Mouse (Mus musculus): ENCODE results near the gene Edc3. TPM values are rescaled to one million over a fixed set of nuclear protein-coding genes. Genes with fewer than 3 reads are reported as not detected.

Edc3 gene
- total RNA-seq, 2 experiments from 2014 or later, result 3.7 to 5.5 TPM

DNA sequence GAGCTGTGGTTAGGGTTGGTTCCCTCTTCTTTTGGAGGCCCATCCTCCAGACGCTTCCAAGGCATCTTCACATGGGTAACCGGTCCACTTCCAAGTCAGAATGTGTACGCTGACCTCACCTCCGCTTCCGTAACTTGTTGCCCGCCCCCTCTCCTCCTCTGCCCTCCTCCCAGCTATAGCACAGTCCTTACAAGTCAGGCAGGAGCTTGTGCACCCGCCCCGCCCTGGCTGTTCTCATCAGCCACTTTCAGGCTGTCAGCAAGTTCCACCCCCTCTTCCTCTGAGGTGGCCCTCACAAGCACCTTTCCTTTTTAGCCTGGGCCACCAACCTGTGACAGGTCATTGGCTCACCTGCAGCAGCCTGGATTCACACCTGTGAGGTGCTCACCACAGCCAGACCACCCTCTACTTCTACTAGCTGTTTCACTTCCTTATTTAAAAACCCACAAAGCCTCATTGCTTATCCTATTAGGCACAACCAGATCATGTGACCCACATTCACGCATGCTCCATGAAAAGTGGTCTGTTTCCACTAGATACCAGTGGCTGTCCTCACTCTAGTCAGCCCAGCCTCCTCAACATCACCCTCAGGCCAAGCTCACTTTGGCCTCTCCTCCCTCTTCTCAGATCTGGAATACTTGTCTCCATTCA is 92.1 kb downstream of the Edc3 start:
- ATAC-seq (ENCODE audit: poor library complexity, severe bottlenecking), result peak; percentile 57

Other genes with a start within 250 kb of the Edc3 start
- gene Scamp5, start 240.5 kb upstream of the Edc3 start, total RNA-seq (2015), result 0.30 and 0.33 TPM in 2 replicates
- 0.04 and 0.28 TPM in 2 replicates for gene Scamp5, start 240.5 kb upstream of the Edc3 start, total RNA-seq (2017)
- gene Rpp25, start 204.5 kb upstream of the Edc3 start, total RNA-seq (2015), result not detected in 2 replicates
- not detected in 2 replicates for gene Rpp25, start 204.5 kb upstream of the Edc3 start, total RNA-seq (2017)
- 374 and 399 TPM in 2 replicates for gene Cox5a, start 187.3 kb upstream of the Edc3 start, total RNA-seq (2015)
- 54.0 and 61.6 TPM in 2 replicates for gene Cox5a, start 187.3 kb upstream of the Edc3 start, total RNA-seq (2017)
- gene Fam219b, start 171.0 kb upstream of the Edc3 start, total RNA-seq (2015), result 5.1 and 5.4 TPM in 2 replicates
- 8.7 and 10.5 TPM in 2 replicates for gene Fam219b, start 171.0 kb upstream of the Edc3 start, total RNA-seq (2017)
- gene Mpi, start 155.8 kb upstream of the Edc3 start, total RNA-seq (2015), result 10.7 and 12.7 TPM in 2 replicates
- gene Mpi, start 155.8 kb upstream of the Edc3 start, total RNA-seq (2017), result 6.9 and 11.5 TPM in 2 replicates
- gene Scamp2, start 147.6 kb upstream of the Edc3 start, total RNA-seq (2015), result 89.5 and 90.0 TPM in 2 replicates
- gene Scamp2, start 147.6 kb upstream of the Edc3 start, total RNA-seq (2017), result 36.3 and 40.0 TPM in 2 replicates
- 8.8 and 10.0 TPM in 2 replicates for gene Ulk3, start 119.1 kb upstream of the Edc3 start, total RNA-seq (2015)
- gene Ulk3, start 119.1 kb upstream of the Edc3 start, total RNA-seq (2017), result 4.7 and 9.4 TPM in 2 replicates
- gene Cplx3, start 102.3 kb upstream of the Edc3 start, total RNA-seq (2015), result not detected in 2 replicates
- gene Cplx3, start 102.3 kb upstream of the Edc3 start, total RNA-seq (2017), result not detected in 2 replicates
- not detected in 2 replicates for gene Lman1l, start 87.8 kb upstream of the Edc3 start, total RNA-seq (2015)
- gene Lman1l, start 87.8 kb upstream of the Edc3 start, total RNA-seq (2017), result not detected in 2 replicates
- gene Csk, start 54.9 kb upstream of the Edc3 start, total RNA-seq (2015), result 88.6 and 96.7 TPM in 2 replicates
- 230 and 282 TPM in 2 replicates for gene Csk, start 54.9 kb upstream of the Edc3 start, total RNA-seq (2017)
- not detected in 2 replicates for gene Cyp1a2, start 24.8 kb upstream of the Edc3 start, total RNA-seq (2015)
- gene Cyp1a2, start 24.8 kb upstream of the Edc3 start, total RNA-seq (2017), result not detected in 2 replicates
- gene Cyp1a1, start 20.6 kb upstream of the Edc3 start, total RNA-seq (2015), result not detected in 2 replicates
- not detected in 2 replicates for gene Cyp1a1, start 20.6 kb upstream of the Edc3 start, total RNA-seq (2017)
- gene Clk3, start 57.3 kb downstream of the Edc3 start, total RNA-seq (2015), result 55.8 and 59.7 TPM in 2 replicates
- 60.0 and 91.1 TPM in 2 replicates for gene Clk3, start 57.3 kb downstream of the Edc3 start, total RNA-seq (2017)
- 23.0 and 23.7 TPM in 2 replicates for gene Arid3b, start 128.3 kb downstream of the Edc3 start, total RNA-seq (2015)
- gene Arid3b, start 128.3 kb downstream of the Edc3 start, total RNA-seq (2017), result 7.6 and 12.6 TPM in 2 replicates
- gene Ubl7, start 202.4 kb downstream of the Edc3 start, total RNA-seq (2015), result 82.3 and 95.7 TPM in 2 replicates
- 22.8 and 27.7 TPM in 2 replicates for gene Ubl7, start 202.4 kb downstream of the Edc3 start, total RNA-seq (2017)
- gene Sema7a, start 231.6 kb downstream of the Edc3 start, total RNA-seq (2015), result 1.1 and 1.4 TPM in 2 replicates
- gene Sema7a, start 231.6 kb downstream of the Edc3 start, total RNA-seq (2017), result 3.9 and 5.0 TPM in 2 replicates

All from megakaryocyte, adult 5-6 weeks (primary cell).